Mouse (Mus musculus) myocyte (in vitro differentiated cells): ENCODE results near the gene Hs2st1. TPM values are rescaled to one million over a fixed set of nuclear protein-coding genes. Genes with fewer than 3 reads are reported as not detected.

Experiments used
- H3K27me3 ChIP-seq: one replicate; pipeline ENCODE4 v1.6.1; 2011; ENCODE audit not compliant: control insufficient read depth, insufficient read depth, insufficient read length
- H3K36me3 ChIP-seq: one replicate; pipeline ENCODE4 v1.6.1; 2011; ENCODE audit not compliant: control insufficient read depth, insufficient read depth
- H3K4me2 ChIP-seq: one replicate; pipeline ENCODE4 v1.6.1; 2011; ENCODE audit warnings: low read depth, control low read depth
- H3K4me3 ChIP-seq: one replicate; pipeline ENCODE4 v1.5.1; 2011; ENCODE audit warnings: mild to moderate bottlenecking, control low read depth, moderate library complexity
- H3K79me2 ChIP-seq: one replicate; pipeline ENCODE4 v1.6.1; 2011; ENCODE audit not compliant: control insufficient read depth, insufficient read depth
- H3ac ChIP-seq: one replicate; pipeline ENCODE4 v1.6.1; 2011; ENCODE audit not compliant: control insufficient read depth, insufficient read length
- CEBPB ChIP-seq: IDR thresholded peaks from 2 replicates; pipeline ENCODE4 v1.6.1; 2011; ENCODE audit warnings: mild to moderate bottlenecking, moderate library complexity; ENCODE audit not compliant: poor library complexity, insufficient read depth, severe bottlenecking
- E2F4 ChIP-seq: IDR thresholded peaks from one replicate; pipeline ENCODE4 v1.6.1; 2011; ENCODE audit warnings: mild to moderate bottlenecking, control low read depth, moderate library complexity; ENCODE audit not compliant: insufficient read depth
- MAX ChIP-seq: IDR thresholded peaks from one replicate; pipeline ENCODE4 v1.6.1; 2011; ENCODE audit warnings: low read depth, mild to moderate bottlenecking, control low read depth
- MYOD1 ChIP-seq, 3 experiments: IDR thresholded peaks; one replicate each; pipeline ENCODE4 v1.6.1; 2011; ENCODE audit warnings: control low read depth in 2 of 3, low read depth in 2 of 3, mild to moderate bottlenecking in 2 of 3, moderate library complexity in 1 of 3; ENCODE audit not compliant: insufficient read length in 2 of 3, control insufficient read depth in 1 of 3
- MYOG ChIP-seq, 3 experiments: IDR thresholded peaks; one replicate each; pipeline ENCODE4 v1.6.1; 2011; ENCODE audit warnings: control low read depth in 2 of 3, low read depth in 2 of 3, mild to moderate bottlenecking in 2 of 3; ENCODE audit not compliant: insufficient read length in 2 of 3, control insufficient read depth in 1 of 3, insufficient read depth in 1 of 3
- POLR2A ChIP-seq: IDR thresholded peaks from one replicate; pipeline ENCODE4 v1.6.1; 2011; ENCODE audit warnings: low read depth, mild to moderate bottlenecking, control low read depth, moderate library complexity; ENCODE audit not compliant: insufficient read length
- POLR2AphosphoS2 ChIP-seq: IDR thresholded peaks from one replicate; pipeline ENCODE4 v1.6.1; 2011; ENCODE audit warnings: low read depth, control low read depth; ENCODE audit not compliant: insufficient read length
- REST ChIP-seq: IDR thresholded peaks from one replicate; pipeline ENCODE4 v1.6.1; 2011; ENCODE audit warnings: mild to moderate bottlenecking, control low read depth, moderate library complexity; ENCODE audit not compliant: insufficient read depth, insufficient read length
- SRF ChIP-seq: IDR thresholded peaks from one replicate; pipeline ENCODE4 v1.6.1; 2011; ENCODE audit warnings: low read depth; ENCODE audit not compliant: control insufficient read depth, insufficient read length
- TCF12 ChIP-seq: IDR thresholded peaks from one replicate; pipeline ENCODE4 v1.6.1; 2011; ENCODE audit warnings: mild to moderate bottlenecking, control low read depth; ENCODE audit not compliant: poor library complexity, insufficient read depth, severe bottlenecking
- TCF3 ChIP-seq: IDR thresholded peaks from one replicate; pipeline ENCODE4 v1.6.1; 2011; ENCODE audit warnings: low read depth, control low read depth; ENCODE audit not compliant: insufficient read length
- USF1 ChIP-seq: IDR thresholded peaks from one replicate; pipeline ENCODE4 v1.6.1; 2011; ENCODE audit warnings: low read depth, mild to moderate bottlenecking, control low read depth, moderate library complexity
- polyA plus RNA-seq: library from polyadenylated mRNA; unstranded; fragments of >200 nt; fragmentation: generic; extraction: Trizol; gene quantifications from one replicate; pipeline ENCODE4 v1.2.1, GENCODE M21; 2012; ENCODE audit warnings: missing spikeins

The Hs2st1 gene
- polyA plus RNA-seq, 1 experiment, result 16.2 TPM

DNA sequence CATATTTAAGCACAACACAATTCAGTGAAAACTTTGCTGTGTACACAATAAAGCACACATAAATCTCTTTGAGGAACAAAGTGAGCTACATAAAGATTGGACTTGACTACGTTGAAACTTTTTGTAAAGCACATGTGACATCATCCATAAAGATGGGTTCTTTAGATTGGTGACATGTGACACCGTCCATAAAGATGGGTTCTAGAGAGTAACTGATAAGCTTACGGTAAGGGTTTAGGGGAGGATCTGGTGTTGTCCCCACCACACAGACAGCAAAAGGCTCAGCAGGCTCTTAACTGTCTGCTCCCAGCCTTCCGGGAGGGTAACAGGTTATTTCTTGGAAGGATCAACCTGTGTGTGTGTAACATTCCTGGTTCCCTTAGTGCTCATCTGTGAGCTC, 12.3 kb upstream of the Hs2st1 start:
- H3K4me3 ChIP-seq, result no peak overlapping the region
- peaks cover 41% of the 10 kb centered on the region for H3K36me3 ChIP-seq
- no peak overlapping the region for H3ac ChIP-seq
- H3K27me3 ChIP-seq, result no peaks in the 10 kb centered on the region
- peaks cover 98% of the 10 kb centered on the region for H3K79me2 ChIP-seq
- TF ChIP-seq MYOD1 (IDR thresholded peaks at IDR 0.05; ENCODE audit: control insufficient read depth in 1 of 3, insufficient read length in 2 of 3, low read depth in 2 of 3), result no peak
- TF ChIP-seq SRF, result no peak
- TF ChIP-seq CEBPB, result no peak
- no peak for TF ChIP-seq MAX
- no peak for TF ChIP-seq E2F4
- TF ChIP-seq POLR2AphosphoS2, result no peak
- no peak overlapping the region for H3K4me2 ChIP-seq

DNA sequence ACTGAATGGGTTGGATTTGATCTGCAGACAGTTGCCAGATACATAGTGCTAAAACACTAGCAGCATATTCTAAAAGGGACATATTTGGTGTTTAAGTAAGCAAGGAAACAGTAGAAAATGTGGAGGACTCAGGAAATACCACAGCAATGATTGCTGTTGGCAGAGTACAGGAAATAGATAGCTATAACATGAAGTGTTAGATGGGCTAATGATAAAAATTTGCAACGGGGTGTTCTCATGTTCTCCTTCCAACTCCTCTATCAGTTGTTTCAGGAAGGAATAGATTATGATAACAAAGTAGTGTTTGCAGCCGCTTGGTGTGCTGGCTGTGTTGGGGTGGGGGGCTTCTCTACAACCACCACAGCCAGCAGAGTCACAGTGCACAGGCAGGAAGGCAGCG, 11.9 kb upstream of the Hs2st1 start:
- Histone ChIP-seq H3ac (no peak overlapping the region), H3K4me3 (no peak overlapping the region), H3K4me2 (no peak overlapping the region), H3K36me3 (peaks cover 37% of the 10 kb centered on the region), H3K27me3 (no peaks in the 10 kb centered on the region), H3K79me2 (peaks cover 98% of the 10 kb centered on the region)
- TF ChIP-seq POLR2A (no peak), MYOG (IDR thresholded peaks at IDR 0.05; ENCODE audit: control insufficient read depth in 1 of 3, insufficient read depth in 1 of 3, insufficient read length in 2 of 3, low read depth in 2 of 3) (no peak), MYOD1 (IDR thresholded peaks at IDR 0.05; ENCODE audit: control insufficient read depth in 1 of 3, insufficient read length in 2 of 3, low read depth in 2 of 3) (no peak), REST (no peak), POLR2AphosphoS2 (no peak), USF1 (no peak), TCF3 (no peak), CEBPB (no peak), MAX (no peak), SRF (no peak), E2F4 (no peak)

DNA sequence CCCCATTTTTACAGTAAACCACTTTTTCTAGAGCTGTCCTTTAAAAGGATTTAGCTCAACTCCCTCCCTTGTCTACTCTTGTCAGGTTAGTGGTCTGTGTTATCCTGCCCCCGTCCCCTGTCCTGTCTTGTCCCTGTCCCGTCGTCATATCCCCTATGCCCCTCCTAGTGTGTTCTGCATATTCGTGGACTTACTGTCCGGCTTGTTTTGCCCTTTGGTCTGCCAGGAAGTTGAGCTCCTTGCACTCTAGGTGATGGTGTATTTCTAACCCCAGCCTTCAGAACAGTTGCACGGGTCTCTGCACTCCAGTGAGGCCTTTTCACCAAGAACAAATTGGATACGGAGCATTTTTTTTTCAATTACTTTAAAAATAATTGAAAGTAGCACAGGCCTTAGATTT, 10.3 kb upstream of the Hs2st1 start:
- TF ChIP-seq USF1 (no peak), E2F4 (no peak), SRF (no peak), TCF3 (no peak), MYOG (IDR thresholded peaks at IDR 0.05; ENCODE audit: control insufficient read depth in 1 of 3, insufficient read depth in 1 of 3, insufficient read length in 2 of 3, low read depth in 2 of 3) (no peak), MAX (no peak), POLR2A (no peak), CEBPB (no peak)
- H3K79me2 ChIP-seq, result peaks cover 98% of the 10 kb centered on the region
- peaks cover 35% of the 10 kb centered on the region for H3K36me3 ChIP-seq
- H3ac ChIP-seq, result no peak overlapping the region
- no peak overlapping the region for H3K4me2 ChIP-seq
- H3K27me3 ChIP-seq, result no peaks in the 10 kb centered on the region
- H3K4me3 ChIP-seq, result no peak overlapping the region

DNA sequence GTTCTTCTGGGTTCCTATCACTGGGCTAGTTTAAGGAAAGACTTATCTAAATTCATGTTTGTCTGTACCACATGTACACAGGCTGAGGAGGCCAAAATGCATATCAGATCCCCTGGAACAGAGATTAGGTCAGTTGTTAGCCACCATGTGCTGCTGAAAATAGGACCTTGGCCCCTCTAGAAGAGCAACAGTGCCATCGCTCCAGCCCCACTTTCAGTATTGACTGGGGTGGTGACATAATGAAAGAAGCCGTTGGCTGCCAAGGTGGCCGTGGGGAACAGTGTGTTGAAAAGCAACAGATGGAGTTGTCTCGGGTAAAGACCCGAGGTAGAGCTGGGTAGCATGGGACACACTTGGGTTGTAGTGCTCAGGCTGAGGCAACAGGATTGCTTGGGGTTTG, 9.8 kb upstream of the Hs2st1 start:
- no peaks in the 10 kb centered on the region for H3K27me3 ChIP-seq
- no peak overlapping the region for H3K4me2 ChIP-seq
- H3ac ChIP-seq, result no peak overlapping the region
- no peak overlapping the region for H3K4me3 ChIP-seq
- H3K36me3 ChIP-seq, result peaks cover 35% of the 10 kb centered on the region
- TF ChIP-seq MYOG (IDR thresholded peaks at IDR 0.05; ENCODE audit: control insufficient read depth in 1 of 3, insufficient read depth in 1 of 3, insufficient read length in 2 of 3, low read depth in 2 of 3), result no peak
- no peak for TF ChIP-seq SRF
- no peak for TF ChIP-seq USF1
- TF ChIP-seq MAX, result no peak
- no peak for TF ChIP-seq TCF12
- no peak for TF ChIP-seq CEBPB
- TF ChIP-seq POLR2A, result no peak
- no peak for TF ChIP-seq POLR2AphosphoS2
- no peak for TF ChIP-seq MYOD1 (IDR thresholded peaks at IDR 0.05; ENCODE audit: control insufficient read depth in 1 of 3, insufficient read length in 2 of 3, low read depth in 2 of 3)
- no peak for TF ChIP-seq TCF3
- TF ChIP-seq E2F4, result no peak
- no peak for TF ChIP-seq REST
- H3K79me2 ChIP-seq, result peaks cover 98% of the 10 kb centered on the region

DNA sequence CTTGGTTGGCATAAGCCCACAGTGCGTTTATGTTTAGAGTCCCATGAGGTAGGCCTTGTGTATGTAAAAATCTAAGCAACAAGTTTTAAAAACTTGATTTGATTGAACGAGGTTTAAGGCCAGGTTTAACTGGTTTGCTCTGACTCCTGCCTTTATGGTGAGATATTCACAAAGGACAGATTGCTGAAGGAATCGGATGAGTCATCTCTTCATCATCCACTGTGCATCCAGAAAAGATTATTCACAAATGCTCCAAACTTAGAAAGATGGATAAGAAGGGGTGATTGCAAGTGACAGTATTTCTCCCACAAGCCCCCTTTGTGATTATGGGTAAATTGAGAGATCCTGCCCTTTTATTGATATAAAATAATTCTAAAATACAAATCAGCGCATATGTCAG, 8.9 kb upstream of the Hs2st1 start:
- no peaks in the 10 kb centered on the region for H3K27me3 ChIP-seq
- TF ChIP-seq MYOD1 (IDR thresholded peaks at IDR 0.05; ENCODE audit: control insufficient read depth in 1 of 3, insufficient read length in 2 of 3, low read depth in 2 of 3) (no peak), USF1 (no peak)
- H3K79me2 ChIP-seq, result peaks cover 98% of the 10 kb centered on the region
- no peak overlapping the region for H3K4me3 ChIP-seq
- peaks cover 37% of the 10 kb centered on the region for H3K36me3 ChIP-seq
- H3ac ChIP-seq, result no peak overlapping the region
- H3K4me2 ChIP-seq, result peak overlapping the region; percentile 31
